ENCODE assay signal across 18 mouse cellular contexts in genomic region chr2:121235460-121236072, GRCm38 (mm10). TPM values are rescaled to one million over a fixed set of nuclear protein-coding genes. Genes with fewer than 3 reads are reported as not detected.
DNase-seq lines count a peak whose midpoint lies in the region; ATAC-seq and TF ChIP-seq lines count a peak whose summit lies in the region.
"Had no signal": no experiment of that assay in that cellular context is flagged by ENCODE, and none has a peak within 500 bp of the region (broad histone marks: within the 10 kb centered on the region; RNA-seq: fewer than 3 reads in every experiment).

No protein-coding gene starts in this region.

- peak; percentile 4 for DNase-seq in c-Kit-positive CD71-negative TER-119-negative erythroid progenitor cells, embryonic 14.5 days (ENCODE audit: low read depth)
- DNase-seq in liver, embryonic 11.5 days (ENCODE audit: low spot score): no peak
- peak; percentile 19 to 60 for DNase-seq in spleen, postnatal 36 days (ENCODE audit: low spot score in 2 of 2)
- no peak for DNase-seq in right cerebral cortex, postnatal 36 days (ENCODE audit: low spot score in 2 of 2)
- DNase-seq in gastrocnemius, postnatal 25 days: no peak
- DNase-seq: B cell, adult 2 months; cerebellum, adult 9-11 months; forebrain, postnatal 0 days; kidney, adult 11 months; kidney, postnatal 25 days; layer of hippocampus, adult 9-11 months; left cerebral cortex, postnatal 4 days; lung, embryonic 14.5 days; thymus, postnatal 25 days had no signal

- WGBS in intestine, embryonic 15.5 days: 88% methylated on average over 8 of the region's 8 CpGs
- 90% methylated on average over 8 of the region's 8 CpGs for WGBS in intestine, postnatal 0 days
- WGBS in liver, embryonic 11.5 days: 57% methylated on average over 8 of the region's 8 CpGs

- no peaks in the 10 kb centered on the region for H3K4me1 ChIP-seq in intestine, embryonic 15.5 days (replicated peaks)
- no peaks in the 10 kb centered on the region for H3K4me1 ChIP-seq in intestine, postnatal 0 days (replicated peaks; ENCODE audit: control insufficient read depth, insufficient read depth, low read length)
- peaks cover 14% of the 10 kb centered on the region for H3K4me1 ChIP-seq in liver, embryonic 11.5 days (replicated peaks; ENCODE audit: control insufficient read depth, insufficient read depth, low read length)
- H3K4me1 ChIP-seq: hindbrain, embryonic 13.5 days; midbrain, embryonic 15.5 days had no signal

- no peaks in the 10 kb centered on the region for H3K9me3 ChIP-seq in intestine, embryonic 15.5 days
- H3K9me3 ChIP-seq in intestine, postnatal 0 days (ENCODE audit: control insufficient read depth): no peaks in the 10 kb centered on the region
- no peaks in the 10 kb centered on the region for H3K9me3 ChIP-seq in liver, embryonic 11.5 days (ENCODE audit: control insufficient read depth, low read length)
- H3K9me3 ChIP-seq: hindbrain, embryonic 13.5 days; midbrain, embryonic 15.5 days had no signal

- no peak overlapping the region for H3K9ac ChIP-seq in intestine, embryonic 15.5 days
- no peak overlapping the region for H3K9ac ChIP-seq in intestine, postnatal 0 days (ENCODE audit: low read depth, low read length)
- no peak overlapping the region; the same call in 1 of the 2 replicates for H3K9ac ChIP-seq in liver, embryonic 11.5 days (ENCODE audit: low read depth, low read length)
- H3K9ac ChIP-seq: forebrain, postnatal 0 days; hindbrain, embryonic 13.5 days; lung, embryonic 14.5 days; midbrain, embryonic 15.5 days had no signal

- peaks cover 32% of the 10 kb centered on the region for H3K36me3 ChIP-seq in intestine, embryonic 15.5 days
- peaks cover 52% of the 10 kb centered on the region for H3K36me3 ChIP-seq in intestine, postnatal 0 days (ENCODE audit: control insufficient read depth, insufficient read depth)
- peaks cover 16% of the 10 kb centered on the region; the same call in 1 of the 2 replicates for H3K36me3 ChIP-seq in liver, embryonic 11.5 days (ENCODE audit: control insufficient read depth, insufficient read depth, low read length)

- no peak overlapping the region for H3K4me2 ChIP-seq in intestine, embryonic 15.5 days (replicated peaks)
- H3K4me2 ChIP-seq in intestine, postnatal 0 days (replicated peaks; ENCODE audit: low read depth): no peak overlapping the region
- peak overlapping the region; percentile 54 for H3K4me2 ChIP-seq in liver, embryonic 11.5 days
- H3K4me2 ChIP-seq: hindbrain, embryonic 13.5 days; lung, embryonic 14.5 days; midbrain, embryonic 15.5 days had no signal

- no peak overlapping the region for H3K27ac ChIP-seq in intestine, embryonic 15.5 days
- no peak overlapping the region for H3K27ac ChIP-seq in intestine, postnatal 0 days (ENCODE audit: low read depth, low read length)
- H3K27ac ChIP-seq in liver, embryonic 11.5 days (ENCODE audit: low read depth, low read length): peak overlapping the region; percentile 57; the same call in 1 of the 2 replicates
- H3K27ac ChIP-seq: hindbrain, embryonic 13.5 days; midbrain, embryonic 15.5 days had no signal

- no peaks in the 10 kb centered on the region for H3K27me3 ChIP-seq in intestine, embryonic 15.5 days (replicated peaks)
- no peaks in the 10 kb centered on the region for H3K27me3 ChIP-seq in intestine, postnatal 0 days (replicated peaks; ENCODE audit: control insufficient read depth, insufficient read depth, low read length)
- H3K27me3 ChIP-seq in liver, embryonic 11.5 days (replicated peaks; ENCODE audit: control insufficient read depth, insufficient read depth, low read length): no peaks in the 10 kb centered on the region
- H3K27me3 ChIP-seq: hindbrain, embryonic 13.5 days; midbrain, embryonic 15.5 days had no signal

- ATAC-seq in intestine, embryonic 15.5 days: peak; percentile 41; the same call in 1 of the 2 replicates
- ATAC-seq in intestine, postnatal 0 days: no peak
- ATAC-seq in liver, embryonic 11.5 days (replicated peaks; ENCODE audit: low FRiP score): peak; percentile 95
- ATAC-seq: forebrain, postnatal 0 days; midbrain, embryonic 15.5 days had no signal

- no peak for TF ChIP-seq CTCF in intestine, postnatal 0 days (IDR thresholded peaks at IDR 0.05; ENCODE audit: low read depth)

- no peak overlapping the region for H3K4me3 ChIP-seq in intestine, embryonic 15.5 days (replicated peaks)
- no peak overlapping the region for H3K4me3 ChIP-seq in intestine, postnatal 0 days (ENCODE audit: low read depth, low read length)
- H3K4me3 ChIP-seq in liver, embryonic 11.5 days (ENCODE audit: low read depth, low read length): peak overlapping the region; percentile 22; the same call in 1 of the 2 replicates
- H3K4me3 ChIP-seq: hindbrain, embryonic 13.5 days; midbrain, embryonic 15.5 days had no signal

RNA-seq across cellular contexts. Expression of gene Trp53bp1, which starts 35.6 kb away (rescaled TPM):
- polyA plus RNA-seq in intestine, embryonic 15.5 days (2015; fragmentation: Nextera tagmentation; extraction: Ambion mirVana): 40.1 and 43.4 TPM in 2 replicates
- polyA plus RNA-seq in intestine, postnatal 0 days (2015; fragmentation: Nextera tagmentation; extraction: Ambion mirVana): 5.8 and 6.6 TPM in 2 replicates
- 32.4 and 36.0 TPM in 2 replicates for polyA plus RNA-seq in liver, embryonic 11.5 days (2014; fragmentation: Nextera tagmentation; extraction: Ambion mirVana)
- total RNA-seq in gastrocnemius, postnatal 25 days (2021): 10 to 100 TPM; 13.5 to 16.4 TPM

RNA-seq across cellular contexts. Expression of gene Map1a, which starts 53.8 kb away (rescaled TPM):
- polyA plus RNA-seq in intestine, embryonic 15.5 days (2015; fragmentation: Nextera tagmentation; extraction: Ambion mirVana): 2.7 and 4.2 TPM in 2 replicates
- 1.0 and 1.3 TPM in 2 replicates for polyA plus RNA-seq in intestine, postnatal 0 days (2015; fragmentation: Nextera tagmentation; extraction: Ambion mirVana)
- 1.5 and 2.1 TPM in 2 replicates for polyA plus RNA-seq in liver, embryonic 11.5 days (2014; fragmentation: Nextera tagmentation; extraction: Ambion mirVana)
- 1 to 10 TPM; 7.0 to 7.8 TPM for total RNA-seq in gastrocnemius, postnatal 25 days (2021)

Comparison
In these comparisons a context has a peak if more than half of its experiments do, and no peak if none do; other contexts are left out.
1. DNase-seq: peak in c-Kit-positive CD71-negative TER-119-negative erythroid progenitor cells, embryonic 14.5 days (single experiment) and spleen, postnatal 36 days (2 of 2); none in liver, embryonic 11.5 days (single experiment), right cerebral cortex, postnatal 36 days (0 of 2) and gastrocnemius, postnatal 25 days (single experiment).